Mouse (Mus musculus): ENCODE results near the gene Tmco4. TPM values are rescaled to one million over a fixed set of nuclear protein-coding genes. Genes with fewer than 3 reads are reported as not detected.
"Not testable (repeated sequence)": the region's sequence is repeated elsewhere in the genome, so short reads cannot be mapped to it uniquely, and the experiment has no call there.

The Tmco4 gene
- polyA plus RNA-seq, 1 experiment from 2014 or later: 0.96 TPM

- Histone ChIP-seq H3K27me3 (0 out of 2 replicates have a peak, but pooled peaks cover 4% of the 10 kb centered on the region), H3K4me3 (replicated peaks) (no peak overlapping the region), H3K4me1 (no peaks in the 10 kb centered on the region), H3K36me3 (replicated peaks) (no peaks in the 10 kb centered on the region), H3K4me2 (no peak overlapping the region), H3K9ac (no peak overlapping the region), H3K9me3 (no peaks in the 10 kb centered on the region), H3K27ac (no peak overlapping the region)
- no peak for ATAC-seq (ENCODE audit: low FRiP score)
- 83% methylated on average over 7 of the region's 7 CpGs for WGBS
Observed at GRCm38 (mm10) chr4:138959926-138960325, 12.8 kb upstream of the Tmco4 start.

- Histone ChIP-seq H3K4me2 (no peak overlapping the region), H3K9ac (no peak overlapping the region), H3K4me3 (replicated peaks) (no peak overlapping the region), H3K36me3 (replicated peaks) (no peaks in the 10 kb centered on the region), H3K27me3 (0 out of 2 replicates have a peak, but pooled peaks cover 4% of the 10 kb centered on the region), H3K4me1 (no peaks in the 10 kb centered on the region), H3K9me3 (no peaks in the 10 kb centered on the region), H3K27ac (no peak overlapping the region)
- ATAC-seq (ENCODE audit: low FRiP score): no peak
- 95% methylated on average over 5 of the region's 5 CpGs for WGBS
Observed at GRCm38 (mm10) chr4:138962719-138963118, 10.0 kb upstream of the Tmco4 start.

- WGBS: 86% methylated on average over 5 of the region's 5 CpGs
- no peaks in the 10 kb centered on the region for H3K9me3 ChIP-seq
Observed at GRCm38 (mm10) chr4:138965871-138966270, 6.8 kb upstream of the Tmco4 start.

GRCm38 (mm10) chr4:138966866-138967265 lies 5.8 kb upstream of the Tmco4 start, which contains the start of gene Rnf186:
Gene Rnf186 (plus strand): TSS chr4:138967112.
- Histone ChIP-seq H3K27me3 (no peaks in the 10 kb centered on the region), H3K9me3 (no peaks in the 10 kb centered on the region), H3K4me3 (replicated peaks) (no peak within 1 kb of the TSS), H3K9ac (no peak within 1 kb of the TSS), H3K27ac (no peak within 1 kb of the TSS), H3K4me2 (no peak within 1 kb of the TSS), H3K4me1 (no peaks in the 10 kb centered on the region), H3K36me3 (replicated peaks) (no peaks in the 10 kb centered on the region)
- no peak for ATAC-seq (ENCODE audit: low FRiP score)
- 95% methylated on average over 13 of the region's 13 CpGs for WGBS

More at GRCm38 (mm10) chr4:138965871-138966270, 6.8 kb upstream of the Tmco4 start:
- H3K27ac ChIP-seq: no peak overlapping the region
- H3K4me2 ChIP-seq: no peak overlapping the region
- H3K4me3 ChIP-seq (replicated peaks): no peak overlapping the region
- ATAC-seq (ENCODE audit: low FRiP score): no peak
- no peaks in the 10 kb centered on the region for H3K27me3 ChIP-seq
- H3K4me1 ChIP-seq: no peaks in the 10 kb centered on the region
- no peaks in the 10 kb centered on the region for H3K36me3 ChIP-seq (replicated peaks)
- H3K9ac ChIP-seq: no peak overlapping the region

GRCm38 (mm10) chr4:138967485-138967884 lies 5.2 kb upstream of the Tmco4 start:
- H3K4me2 ChIP-seq: no peak overlapping the region
- 91% methylated on average over 15 of the region's 15 CpGs for WGBS

GRCm38 (mm10) chr4:138968772-138969556 lies 3.7 kb upstream of the Tmco4 start:
- Histone ChIP-seq H3K4me2 (no peak overlapping the region), H3K4me1 (peaks cover 16% of the 10 kb centered on the region), H3K27me3 (no peaks in the 10 kb centered on the region), H3K27ac (no peak overlapping the region), H3K9ac (no peak overlapping the region; the same call in 1 of the 2 replicates), H3K4me3 (replicated peaks) (no peak overlapping the region), H3K9me3 (no peaks in the 10 kb centered on the region), H3K36me3 (replicated peaks) (no peaks in the 10 kb centered on the region)
- 83% methylated on average over 16 of the region's 16 CpGs for WGBS
- no peak for ATAC-seq (ENCODE audit: low FRiP score)

More at GRCm38 (mm10) chr4:138967485-138967884, 5.2 kb upstream of the Tmco4 start:
- H3K4me3 ChIP-seq (replicated peaks): no peak overlapping the region
- H3K9ac ChIP-seq: no peak overlapping the region
- no peak overlapping the region for H3K27ac ChIP-seq
- no peaks in the 10 kb centered on the region for H3K36me3 ChIP-seq (replicated peaks)
- H3K27me3 ChIP-seq: no peaks in the 10 kb centered on the region
- no peaks in the 10 kb centered on the region for H3K9me3 ChIP-seq
- peaks cover 6% of the 10 kb centered on the region for H3K4me1 ChIP-seq
- ATAC-seq (ENCODE audit: low FRiP score): no peak

GRCm38 (mm10) chr4:138969736-138970135 lies 3.0 kb upstream of the Tmco4 start:
- no peak for ATAC-seq (ENCODE audit: low FRiP score)
- no peak overlapping the region for H3K4me2 ChIP-seq
- no peaks in the 10 kb centered on the region for H3K9me3 ChIP-seq
- WGBS: 77% methylated on average over 9 of the region's 9 CpGs
- no peak overlapping the region for H3K4me3 ChIP-seq (replicated peaks)
- H3K27me3 ChIP-seq: no peaks in the 10 kb centered on the region
- no peak overlapping the region for H3K27ac ChIP-seq
- H3K36me3 ChIP-seq (replicated peaks): no peaks in the 10 kb centered on the region
- no peak overlapping the region for H3K9ac ChIP-seq
- H3K4me1 ChIP-seq: peaks cover 16% of the 10 kb centered on the region

- no peak for ATAC-seq (ENCODE audit: low FRiP score)
- WGBS: 88% methylated on average over 6 of the region's 6 CpGs
Observed at GRCm38 (mm10) chr4:138971371-138971770, 1.3 kb upstream of the Tmco4 start.

GRCm38 (mm10) chr4:138972139-138972826 lies 405 bp upstream of the Tmco4 start:
- 29% methylated on average over 20 of the region's 20 CpGs for WGBS
- Histone ChIP-seq H3K4me2 (peak overlapping the region; percentile 95), H3K4me1 (peaks cover 16% of the 10 kb centered on the region), H3K4me3 (replicated peaks) (peak overlapping the region; percentile 55), H3K27me3 (no peaks in the 10 kb centered on the region), H3K36me3 (replicated peaks) (no peaks in the 10 kb centered on the region), H3K27ac (no peak overlapping the region), H3K9ac (peak overlapping the region; percentile 77; the same call in 1 of the 2 replicates), H3K9me3 (no peaks in the 10 kb centered on the region)
- 0 out of 2 replicates have a peak, but pooled peaks have one; percentile 27 for ATAC-seq (ENCODE audit: low FRiP score)

More at GRCm38 (mm10) chr4:138971371-138971770, 1.3 kb upstream of the Tmco4 start:
- no peak overlapping the region for H3K27ac ChIP-seq
- no peak overlapping the region for H3K4me2 ChIP-seq
- no peaks in the 10 kb centered on the region for H3K36me3 ChIP-seq (replicated peaks)
- H3K4me1 ChIP-seq: peaks cover 16% of the 10 kb centered on the region
- no peaks in the 10 kb centered on the region for H3K9me3 ChIP-seq
- H3K27me3 ChIP-seq: no peaks in the 10 kb centered on the region
- H3K9ac ChIP-seq: no peak overlapping the region
- no peak overlapping the region for H3K4me3 ChIP-seq (replicated peaks)

GRCm38 (mm10) chr4:138973719-138974115 lies 1.0 kb downstream of the Tmco4 start:
- no peak; the same call in 1 of the 2 replicates for ATAC-seq (ENCODE audit: low FRiP score)
- H3K9me3 ChIP-seq: no peaks in the 10 kb centered on the region
- H3K4me3 ChIP-seq (replicated peaks): peak overlapping the region; percentile 55; the same call in 1 of the 2 replicates
- 57% methylated on average over 3 of the region's 3 CpGs for WGBS
- no peaks in the 10 kb centered on the region for H3K36me3 ChIP-seq (replicated peaks)
- peak overlapping the region; percentile 95 for H3K4me2 ChIP-seq
- peaks cover 16% of the 10 kb centered on the region for H3K4me1 ChIP-seq
- H3K27me3 ChIP-seq: no peaks in the 10 kb centered on the region
- peak overlapping the region; percentile 77; the same call in 1 of the 2 replicates for H3K9ac ChIP-seq
- H3K27ac ChIP-seq: no peak overlapping the region

GRCm38 (mm10) chr4:138974540-138974939 lies 1.9 kb downstream of the Tmco4 start:
- not testable (repeated sequence) for H3K36me3 ChIP-seq (replicated peaks); H3K27ac ChIP-seq; ATAC-seq (ENCODE audit: low FRiP score); H3K27me3 ChIP-seq; H3K9ac ChIP-seq; H3K4me2 ChIP-seq; H3K4me3 ChIP-seq (replicated peaks); H3K9me3 ChIP-seq
- WGBS: 81% methylated on average over 2 of the region's 2 CpGs
- peaks cover 16% of the 10 kb centered on the region for H3K4me1 ChIP-seq

- Histone ChIP-seq H3K4me1 (peaks cover 16% of the 10 kb centered on the region), H3K9me3 (no peaks in the 10 kb centered on the region), H3K27me3 (no peaks in the 10 kb centered on the region), H3K4me2 (no peak overlapping the region), H3K9ac (no peak overlapping the region), H3K36me3 (replicated peaks) (no peaks in the 10 kb centered on the region), H3K27ac (no peak overlapping the region), H3K4me3 (replicated peaks) (no peak overlapping the region)
- no peak for ATAC-seq (ENCODE audit: low FRiP score)
- 82% methylated on average over 3 of the region's 3 CpGs for WGBS
Observed at GRCm38 (mm10) chr4:138975194-138975593, 2.5 kb downstream of the Tmco4 start.
